Mouse (Mus musculus) olfactory bulb, adult 2 months (tissue): ENCODE measurements at regions not wholly inside any gene's neighbourhood (a gene's known extent, or its start where the extent isn't known, plus 50 kb on each side); places are given as distances from the start of the nearest gene placed in this dataset.

Source experiments
- H3K27ac ChIP-seq: fragments of 200-500 bp; 2 replicates; pipeline ENCODE4 v1.5.1; 2012; ENCODE audit warnings: low read depth, low read length; ENCODE audit not compliant: insufficient read depth
- H3K4me1 ChIP-seq: fragments of 200-500 bp; 2 replicates; pipeline ENCODE4 v1.6.1; 2012; ENCODE audit warnings: low read length; ENCODE audit not compliant: control insufficient read depth, insufficient read depth
- H3K4me3 ChIP-seq: fragments of 200-500 bp; 2 replicates; pipeline ENCODE4 v1.5.1; 2012; ENCODE audit warnings: mild to moderate bottlenecking, low read depth, low read length, moderate library complexity; ENCODE audit not compliant: insufficient read depth
- CTCF ChIP-seq: fragments of 200-500 bp; IDR thresholded peaks from 2 replicates; pipeline ENCODE4 v1.5.1; 2012; ENCODE audit warnings: low read depth, mild to moderate bottlenecking, low read length, moderate library complexity; ENCODE audit not compliant: insufficient read depth
- POLR2A ChIP-seq: fragments of 200-500 bp; IDR thresholded peaks from 2 replicates; pipeline ENCODE4 v1.6.1; 2012; ENCODE audit warnings: mild to moderate bottlenecking, low read depth, low read length, moderate library complexity; ENCODE audit not compliant: insufficient read depth
- WGBS: fragments of 180-500 bp; shearing (Covaris S2); methylation state at CpG from one replicate; pipeline ENCODE4 v1.1.7; 2018; 5-methylcytosine and 5-hydroxymethylcytosine counted together

DNA sequence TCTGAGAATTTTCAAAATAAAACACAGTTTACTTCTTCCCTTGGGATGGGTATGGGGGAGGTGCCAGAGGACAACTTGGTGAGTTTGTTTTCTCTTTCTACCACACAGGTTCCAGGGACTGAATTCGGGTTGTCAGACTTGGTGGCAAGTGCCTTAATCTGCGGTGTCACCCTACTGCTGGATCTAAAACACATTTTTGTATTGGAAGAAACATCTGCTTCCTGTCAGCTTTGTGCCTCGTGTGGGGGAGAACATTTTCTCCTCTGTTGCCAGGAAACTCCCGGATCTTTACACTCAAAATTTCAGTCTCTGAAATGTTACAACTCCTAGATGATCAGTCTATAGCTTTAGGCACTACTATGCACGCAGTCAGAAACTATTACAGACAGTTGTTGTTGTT, 228.3 kb downstream of the Ktn1 start:
- 69% methylated on average over 5 of the region's 5 CpGs for WGBS
- no peak overlapping the region for H3K27ac ChIP-seq
- H3K4me1 ChIP-seq: no peaks in the 10 kb centered on the region
- no peak for TF ChIP-seq CTCF
- no peak for TF ChIP-seq POLR2A
- H3K4me3 ChIP-seq: no peak overlapping the region

DNA sequence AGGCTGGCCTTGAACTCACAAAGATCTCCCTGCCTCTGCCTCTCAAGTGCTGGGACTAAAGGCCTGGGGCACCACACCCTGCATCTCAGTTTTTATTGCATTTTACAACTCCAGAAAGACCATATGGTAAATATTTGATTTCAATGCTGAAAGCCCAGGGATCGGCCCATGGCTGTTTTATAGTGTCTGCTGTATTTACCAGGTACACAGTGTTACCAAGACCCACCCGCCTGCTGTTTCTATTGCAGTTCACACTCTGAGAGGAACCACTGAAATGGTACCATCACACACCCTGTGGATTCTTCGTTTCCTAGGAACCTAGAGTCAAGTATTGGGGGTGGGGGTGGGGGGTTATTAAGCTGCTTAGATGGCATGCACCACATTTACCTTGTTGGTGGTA, 228.9 kb downstream of the Ktn1 start:
- no peak for TF ChIP-seq CTCF
- WGBS: 95% methylated on average over 3 of the region's 3 CpGs
- Histone ChIP-seq H3K4me1 (no peaks in the 10 kb centered on the region), H3K27ac (no peak overlapping the region), H3K4me3 (no peak overlapping the region)

DNA sequence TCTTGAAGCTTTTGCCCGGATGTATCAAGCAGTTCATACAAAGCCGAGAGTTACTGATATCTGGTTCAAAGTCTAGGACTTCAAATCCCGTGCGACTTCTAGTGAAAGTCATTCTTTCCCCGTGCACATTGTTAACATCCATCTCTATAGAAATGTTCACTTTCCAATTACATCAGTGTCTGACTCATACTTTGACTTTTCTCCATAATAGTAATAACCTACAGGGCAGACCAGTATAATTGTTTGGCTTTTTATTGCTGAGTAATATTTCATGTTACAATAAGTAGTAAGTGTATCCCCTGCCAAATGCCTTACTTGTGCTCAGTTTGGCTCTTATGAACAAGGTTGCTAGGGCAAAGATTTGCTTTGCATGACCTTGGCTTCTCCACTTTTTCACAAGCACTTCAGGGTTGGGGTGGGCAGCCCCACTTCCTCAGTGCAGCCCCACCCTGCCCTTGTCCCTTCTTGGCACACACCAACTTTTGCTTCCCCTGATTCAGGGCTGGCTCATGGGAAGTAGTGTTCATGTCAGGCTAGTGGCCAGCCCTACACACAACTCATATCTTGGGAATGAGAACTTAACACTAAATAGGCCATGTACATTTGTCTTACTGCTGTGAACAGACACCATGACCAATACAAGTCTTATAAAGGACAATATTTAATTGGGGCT, 229.7 kb downstream of the Ktn1 start:
- 95% methylated on average over 5 of the region's 5 CpGs for WGBS
- TF ChIP-seq CTCF: no peak
- TF ChIP-seq POLR2A: no peak
- Histone ChIP-seq H3K4me1 (no peaks in the 10 kb centered on the region), H3K27ac (no peak overlapping the region), H3K4me3 (no peak overlapping the region)

DNA sequence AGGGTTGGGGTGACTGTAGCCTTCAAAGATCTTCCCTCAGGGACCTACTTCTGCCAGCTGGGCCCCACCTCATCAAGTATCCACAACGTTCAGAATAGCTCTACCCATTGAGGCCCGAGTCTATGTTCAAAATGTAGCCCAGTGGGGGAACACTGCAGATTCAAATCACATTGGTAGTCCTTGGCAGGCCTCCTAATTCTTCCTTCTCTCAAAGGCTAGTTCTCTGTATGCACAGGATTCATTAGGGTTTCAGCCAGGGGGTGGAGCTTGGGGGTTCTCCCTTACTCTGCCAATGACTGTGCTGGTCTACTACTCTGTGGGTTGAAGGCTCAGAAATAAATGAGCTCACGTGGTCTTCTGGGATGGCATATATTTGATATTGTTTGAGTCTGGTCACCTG, 235.3 kb upstream of the Peli2 start:
- no peak overlapping the region for H3K4me3 ChIP-seq
- H3K4me1 ChIP-seq: peaks cover 2% of the 10 kb centered on the region; the same call in 1 of the 2 replicates
- TF ChIP-seq CTCF: no peak
- TF ChIP-seq POLR2A: no peak
- no peak overlapping the region for H3K27ac ChIP-seq
- WGBS: 47% methylated on average over 3 of the region's 3 CpGs

DNA sequence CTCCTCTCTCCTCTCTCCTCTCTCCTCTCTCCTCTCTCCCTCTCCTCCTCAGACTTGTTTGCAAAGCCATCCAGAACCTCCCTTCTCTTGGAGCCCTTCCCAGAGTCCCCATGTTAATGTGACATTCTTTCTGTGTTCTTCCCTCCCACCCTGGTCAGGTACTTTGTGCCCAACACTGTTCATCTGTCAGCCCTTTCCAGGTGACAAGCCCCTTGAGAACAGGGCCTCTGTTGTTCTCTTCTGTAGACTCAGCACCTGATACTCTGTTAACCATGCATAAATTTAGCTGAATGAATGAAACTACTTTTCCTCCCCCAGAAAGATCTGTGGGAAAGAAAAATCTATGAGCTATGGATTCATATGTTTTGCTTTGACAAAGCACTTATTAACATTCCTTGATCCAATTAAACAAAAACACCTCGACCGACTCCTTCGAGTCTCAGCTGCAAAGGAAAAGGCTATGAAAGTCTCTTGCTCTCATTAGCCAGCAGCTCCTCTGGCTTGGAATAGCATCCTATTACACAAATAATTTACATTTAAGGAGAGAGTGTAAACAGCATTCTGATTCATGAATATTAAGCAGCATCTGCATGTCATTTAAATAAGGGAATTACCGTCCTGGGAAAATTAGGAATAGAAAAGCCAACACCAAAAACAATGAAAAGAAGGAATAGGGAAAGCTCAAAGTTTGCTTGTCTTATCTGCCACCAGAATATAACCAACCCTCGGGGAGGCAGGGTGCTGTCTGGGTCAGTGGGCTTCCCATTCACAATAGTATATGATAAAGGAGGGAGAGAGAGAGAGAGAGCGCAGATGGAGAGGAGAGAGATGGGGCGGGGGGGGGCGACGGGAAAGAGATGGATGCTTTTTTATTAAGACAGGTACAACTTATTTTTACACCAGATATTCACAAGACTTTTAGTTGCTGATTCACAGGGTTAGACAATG, 230.1 kb upstream of the Peli2 start:
- 65% methylated on average over 9 of the region's 9 CpGs for WGBS
- H3K27ac ChIP-seq: no peak overlapping the region
- no peak for TF ChIP-seq POLR2A
- TF ChIP-seq CTCF: no peak

DNA sequence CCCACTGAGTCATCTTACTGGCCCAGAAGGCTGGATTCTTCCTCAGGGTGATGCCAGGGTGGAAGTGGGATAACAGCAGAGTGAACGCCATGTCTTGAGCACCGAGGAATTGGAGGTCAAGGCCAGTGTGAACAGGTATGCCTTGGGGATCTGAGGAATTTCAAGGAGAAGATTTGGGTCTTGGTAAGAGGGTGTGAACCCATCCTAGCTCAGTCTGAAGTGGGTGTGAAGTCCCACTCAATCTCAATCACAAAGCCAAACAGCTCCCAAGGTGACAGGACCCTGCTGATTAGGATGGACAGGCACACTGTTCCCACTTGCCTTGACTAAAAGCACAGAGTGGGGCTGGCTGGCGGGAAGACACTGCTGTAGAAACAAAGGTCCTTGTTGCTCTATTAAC, 224.0 kb upstream of the Peli2 start:
- Histone ChIP-seq H3K4me3 (no peak overlapping the region), H3K27ac (no peak overlapping the region), H3K4me1 (no peaks in the 10 kb centered on the region)
- 99% methylated on average over 3 of the region's 3 CpGs for WGBS
- TF ChIP-seq POLR2A (no peak), CTCF (no peak)

More for the DNA sequence above, 230.1 kb upstream of the Peli2 start:
- H3K4me1 ChIP-seq: peaks cover 2% of the 10 kb centered on the region; the same call in 1 of the 2 replicates
- H3K4me3 ChIP-seq: no peak overlapping the region

DNA sequence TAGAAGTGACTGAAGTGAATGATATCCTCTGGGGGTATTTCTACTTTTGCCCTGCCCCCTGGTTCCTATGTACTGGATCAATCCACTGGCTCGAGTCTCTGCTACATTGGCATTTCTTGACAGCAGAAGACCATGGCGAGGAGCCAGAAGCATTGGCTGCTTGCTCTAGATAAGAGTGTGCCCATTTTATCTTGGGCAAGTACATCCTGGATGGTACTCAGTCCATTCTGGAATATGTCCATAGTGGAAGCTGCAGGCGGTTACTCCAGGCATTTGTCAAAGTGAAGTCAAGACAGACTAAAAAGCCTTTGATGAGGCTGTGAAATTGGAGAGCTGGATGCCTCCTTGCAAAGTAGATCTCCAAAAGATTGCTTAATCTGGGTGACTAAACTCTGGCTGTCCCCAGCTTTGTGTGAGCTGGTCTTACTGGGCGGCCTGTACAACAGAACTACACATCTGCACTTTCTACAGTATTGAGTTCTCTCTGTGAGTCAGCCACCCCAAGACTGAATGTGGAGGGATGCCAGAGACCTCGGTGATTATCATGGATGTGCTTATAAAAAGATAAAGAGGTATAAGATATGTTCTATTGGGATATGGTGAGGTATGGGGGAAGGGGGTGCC, 222.6 kb upstream of the Peli2 start:
- no peak overlapping the region for H3K27ac ChIP-seq
- TF ChIP-seq POLR2A: no peak
- TF ChIP-seq CTCF: no peak
- 70% methylated on average over 5 of the region's 5 CpGs for WGBS

DNA sequence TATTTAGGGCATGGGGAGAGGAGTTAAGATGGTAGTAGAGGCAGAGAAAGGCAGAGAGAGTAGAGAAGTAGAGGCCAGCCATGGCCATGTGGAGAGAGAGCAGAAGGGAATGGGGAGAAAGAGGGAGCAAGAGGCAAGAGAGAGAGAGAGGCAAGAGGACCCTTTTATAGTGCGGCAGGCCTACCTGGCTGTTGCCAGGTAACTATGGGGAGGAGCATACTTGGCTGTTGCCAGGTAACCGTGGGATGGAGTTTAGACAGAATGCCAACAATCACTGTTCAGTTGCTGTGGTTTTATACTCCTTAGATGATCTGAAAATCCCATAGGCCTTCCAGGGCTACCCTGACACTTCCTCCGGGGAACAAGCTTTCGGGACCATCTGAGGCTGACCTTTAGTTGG, 222.0 kb upstream of the Peli2 start:
- H3K4me1 ChIP-seq: no peaks in the 10 kb centered on the region
- no peak overlapping the region for H3K27ac ChIP-seq
- H3K4me3 ChIP-seq: no peak overlapping the region
- 93% methylated on average over 4 of the region's 4 CpGs for WGBS
- no peak for TF ChIP-seq CTCF
- no peak for TF ChIP-seq POLR2A

More for the DNA sequence above, 222.6 kb upstream of the Peli2 start:
- Histone ChIP-seq H3K4me1 (no peaks in the 10 kb centered on the region), H3K4me3 (no peak overlapping the region)

DNA sequence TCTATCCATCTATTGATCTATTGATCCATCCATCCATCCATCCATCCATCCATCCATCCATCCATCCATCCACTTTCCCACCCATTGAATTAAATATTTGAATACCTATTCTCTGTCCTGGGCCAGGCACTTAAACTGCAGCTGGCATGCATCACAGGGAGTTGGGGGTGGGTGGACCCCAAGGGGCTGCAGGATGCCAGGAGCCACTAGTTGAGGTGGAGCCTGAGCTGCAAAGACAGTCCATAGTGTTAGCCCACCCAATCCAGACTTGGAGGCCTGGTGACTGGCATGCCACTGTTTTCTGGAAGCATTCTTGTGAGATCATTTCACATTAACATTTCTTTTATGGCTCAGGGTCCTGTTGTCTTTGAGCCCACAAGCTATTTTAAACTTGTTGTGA, 215.3 kb upstream of the Peli2 start:
- Histone ChIP-seq H3K4me1 (no peaks in the 10 kb centered on the region), H3K27ac (no peak overlapping the region), H3K4me3 (no peak overlapping the region)
- no peak for TF ChIP-seq CTCF
- no peak for TF ChIP-seq POLR2A
